Mouse (Mus musculus): ENCODE results near the gene Upk3bl.
"Not testable (repeated sequence)": the region's sequence is repeated elsewhere in the genome, so short reads cannot be mapped to it uniquely, and the experiment has no call there.

Upk3bl gene

GRCm38 (mm10) chr5:136048541-136048940 is 5.8 kb upstream of the Upk3bl start:
- DNase-seq, result not testable (repeated sequence)

- DNase-seq, result no peak
Observed at GRCm38 (mm10) chr5:136049926-136050325, 4.4 kb upstream of the Upk3bl start.

GRCm38 (mm10) chr5:136051231-136052085 is 2.8 kb upstream of the Upk3bl start:
- peak; percentile 29 for DNase-seq

- DNase-seq, result no peak
Observed at GRCm38 (mm10) chr5:136052861-136053655, 1.2 kb upstream of the Upk3bl start.

GRCm38 (mm10) chr5:136056062-136056461 is 1.8 kb downstream of the Upk3bl start:
- DNase-seq, result no peak

DNA sequence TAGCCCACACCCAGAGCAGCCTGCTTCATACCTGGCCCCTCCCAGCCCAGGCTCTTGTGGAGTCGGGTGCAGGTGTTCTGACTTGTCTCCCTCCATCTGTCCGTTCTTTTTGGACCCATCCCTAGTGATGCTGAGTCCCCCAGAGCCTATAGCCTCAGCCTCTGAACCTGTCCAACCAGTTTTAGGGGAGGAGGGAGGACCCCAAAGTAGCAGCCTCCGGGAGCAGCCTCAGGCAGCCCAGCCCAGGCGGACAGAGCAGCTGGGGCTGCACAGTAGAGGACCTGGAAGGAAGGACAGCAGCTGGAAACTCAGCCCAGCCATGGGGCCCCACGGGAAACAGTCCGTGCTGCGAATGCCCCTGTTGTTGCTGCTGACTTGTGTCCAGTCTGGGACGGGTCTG is 2.8 kb downstream of the Upk3bl start:
- DNase-seq, result no peak

DNA sequence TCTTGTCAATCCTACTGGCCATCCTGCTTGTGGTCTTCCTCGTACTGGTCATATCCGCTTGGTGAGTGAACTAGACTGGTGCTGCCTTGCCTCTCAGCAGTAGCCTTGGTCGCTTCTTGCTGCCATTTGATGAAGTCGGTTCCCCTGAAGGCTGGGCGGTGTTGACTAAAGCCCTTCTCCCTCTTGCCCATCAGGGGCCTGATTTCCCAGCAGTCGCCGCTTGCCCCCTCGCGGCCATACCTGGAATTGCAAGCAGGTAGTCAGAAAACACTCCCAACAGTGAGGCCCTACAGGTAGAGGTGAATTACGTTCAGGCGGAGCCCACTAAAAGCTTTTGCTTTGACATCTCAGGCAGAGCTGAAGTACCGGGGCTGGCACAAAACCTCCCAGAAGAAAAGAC is 7.3 kb downstream of the Upk3bl start:
- peak; percentile 73 for DNase-seq

DNA sequence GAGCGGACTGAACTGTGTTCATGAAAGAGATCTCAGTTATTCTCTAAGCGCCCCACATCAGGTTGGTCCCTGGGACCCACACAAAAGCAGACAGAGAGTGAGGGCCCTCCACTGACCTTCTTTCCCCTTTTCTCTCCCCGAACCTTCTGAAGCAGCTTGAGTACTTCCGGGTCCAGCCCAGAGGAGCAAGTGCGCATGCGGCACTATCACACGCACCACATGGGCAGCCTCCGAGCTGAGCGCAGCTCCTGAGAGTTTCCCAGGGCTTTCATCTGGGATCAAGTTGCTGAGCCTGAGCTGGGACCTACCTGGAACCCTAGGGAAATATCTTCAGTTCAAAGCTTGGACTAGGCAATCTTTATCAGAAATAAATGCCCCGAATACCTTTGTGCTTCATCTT is 9.6 kb downstream of the Upk3bl start:
- DNase-seq, result no peak

- not testable (repeated sequence) for DNase-seq
Observed at GRCm38 (mm10) chr5:136066404-136067148, 12.3 kb downstream of the Upk3bl start.

DNA sequence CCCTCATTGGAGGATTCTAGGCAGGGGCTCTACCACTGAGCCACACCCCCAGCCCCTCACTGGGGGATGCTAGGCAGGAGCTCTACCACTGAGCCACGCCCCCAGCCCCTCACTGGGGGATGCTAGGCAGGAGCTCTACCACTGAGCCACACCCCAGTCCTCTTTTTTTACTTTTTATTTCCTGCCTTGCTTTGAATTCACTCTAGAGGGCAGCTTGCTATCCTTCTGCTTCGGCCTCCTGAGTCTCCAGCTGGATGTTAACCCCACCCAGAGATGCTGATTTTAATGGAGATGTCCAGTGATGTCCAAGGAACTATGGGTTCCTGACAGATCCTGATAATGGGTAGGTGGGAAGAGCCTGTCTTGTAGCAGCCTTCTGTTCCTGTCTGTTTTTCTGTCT is 15.1 kb downstream of the Upk3bl start:
- DNase-seq, result no peak

- DNase-seq, result no peak
Observed at GRCm38 (mm10) chr5:136073051-136073450, 18.8 kb downstream of the Upk3bl start.

- DNase-seq, result no peak
Observed at GRCm38 (mm10) chr5:136073526-136073925, 19.2 kb downstream of the Upk3bl start.

DNA sequence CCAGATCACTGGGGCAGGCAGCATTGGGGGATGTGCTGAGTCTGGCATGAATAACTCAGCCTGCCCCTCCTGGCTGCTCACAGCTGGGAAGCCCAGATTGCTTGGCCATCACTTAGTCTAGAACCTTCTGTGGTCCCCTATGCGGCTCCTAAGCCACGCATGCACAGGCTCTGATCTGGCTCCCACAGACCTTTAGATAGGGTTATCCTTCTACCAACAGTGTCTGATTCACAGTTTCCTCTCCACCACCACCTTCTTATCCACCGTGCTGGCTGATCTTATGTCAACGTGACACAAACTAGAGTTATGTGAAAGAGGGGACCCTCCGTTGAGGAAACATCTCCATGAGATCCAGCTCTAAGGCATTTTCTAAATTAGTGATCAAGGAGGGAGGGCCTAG is 20.8 kb downstream of the Upk3bl start:
- DNase-seq, result no peak

- DNase-seq, result no peak
Observed at GRCm38 (mm10) chr5:136076284-136076683, 22.0 kb downstream of the Upk3bl start.

DNA sequence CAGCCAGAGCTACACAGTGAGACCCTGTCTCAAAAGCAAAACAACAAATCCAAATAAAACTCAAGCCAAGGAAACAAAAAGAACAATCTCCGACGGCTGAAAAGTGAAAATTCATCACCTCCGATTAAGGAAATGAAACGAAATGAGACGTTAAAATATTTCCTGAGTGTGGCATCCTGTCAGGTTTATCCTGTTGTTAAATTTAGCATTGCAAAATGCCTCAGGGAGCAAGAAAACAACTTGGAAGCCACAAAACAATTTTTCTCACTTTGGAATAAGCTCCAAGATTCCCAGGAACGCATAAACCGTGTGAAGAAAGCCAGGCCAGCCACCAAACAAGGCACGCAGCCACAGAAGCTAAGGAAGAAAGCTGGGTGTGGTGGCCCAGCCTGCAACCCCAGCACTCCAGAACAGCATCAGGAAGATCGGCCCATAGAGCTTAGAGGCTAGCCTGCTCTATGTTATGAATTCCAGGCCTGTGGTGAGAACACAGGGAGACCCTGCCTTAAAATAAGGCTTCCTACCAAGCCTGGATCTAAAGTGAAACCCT is 22.8 kb downstream of the Upk3bl start:
- no peak for DNase-seq

GRCm38 (mm10) chr5:136078136-136078535 is 23.8 kb downstream of the Upk3bl start:
- no peak for DNase-seq

GRCm38 (mm10) chr5:136082345-136082744 is 28.1 kb downstream of the Upk3bl start:
- no peak for DNase-seq

DNA sequence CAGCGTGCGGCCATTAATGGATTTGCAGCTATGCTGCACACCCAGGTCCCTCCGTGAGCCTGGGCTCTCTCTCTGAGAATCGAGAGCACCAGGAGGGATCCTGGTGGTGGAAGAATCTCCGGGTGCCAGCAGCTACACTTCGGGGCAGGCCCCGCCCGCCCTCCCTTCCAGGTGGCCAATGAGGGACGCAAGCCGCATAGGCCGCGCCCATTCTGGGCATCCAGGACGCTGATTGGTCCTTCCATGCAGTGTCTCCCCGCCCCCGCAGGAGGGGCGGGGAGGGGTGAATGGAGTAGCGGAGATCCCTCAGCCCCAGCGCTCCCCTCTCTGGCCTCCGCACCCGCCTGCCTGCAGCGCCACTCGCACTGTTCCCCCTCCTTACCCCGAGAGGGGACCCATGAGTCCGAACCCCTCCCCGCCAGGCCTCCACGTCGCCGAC is 29.4 kb downstream of the Upk3bl start, which contains the start of gene Rasa4:
Gene Rasa4, plus strand, starts transcription at position 248 of the 439 bp plus-strand sequence.
- peak; percentile 93 for DNase-seq

DNA sequence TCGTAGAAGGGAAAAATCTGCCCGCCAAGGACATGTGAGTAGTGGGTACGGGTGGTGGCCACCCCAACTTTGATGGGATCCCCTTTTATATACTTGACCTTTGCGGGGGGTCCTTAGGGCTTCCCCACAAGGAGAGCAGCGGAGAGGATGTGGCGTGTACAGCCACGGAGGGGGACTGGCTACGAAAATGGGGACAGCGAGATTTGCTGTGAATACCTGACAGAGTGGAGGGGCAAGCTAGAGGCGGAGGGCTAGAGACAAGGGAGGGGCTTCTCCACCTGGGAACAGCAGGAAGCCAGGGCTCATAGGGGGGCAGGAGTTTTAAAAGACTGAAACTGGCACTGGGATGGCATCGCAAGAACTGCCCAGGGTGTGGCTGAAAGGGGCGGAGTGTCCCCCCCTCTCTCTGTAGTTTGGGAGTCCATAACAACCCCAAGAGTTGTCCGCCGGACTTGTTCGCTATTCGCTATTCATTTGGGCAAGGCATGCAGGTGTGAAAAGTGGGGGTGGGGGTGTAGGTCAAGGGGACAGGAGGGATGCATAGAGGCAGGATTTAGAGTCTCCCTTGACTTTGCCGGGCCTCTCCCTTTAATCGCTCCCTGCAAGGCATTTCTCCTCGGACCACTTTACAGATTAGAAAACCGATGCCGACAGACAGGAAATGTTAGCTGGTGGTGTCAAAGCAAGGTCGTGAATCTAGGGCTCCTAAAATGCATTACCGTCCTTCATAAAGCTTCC is 30.0 kb downstream of the Upk3bl start:
- DNase-seq, result no peak

DNA sequence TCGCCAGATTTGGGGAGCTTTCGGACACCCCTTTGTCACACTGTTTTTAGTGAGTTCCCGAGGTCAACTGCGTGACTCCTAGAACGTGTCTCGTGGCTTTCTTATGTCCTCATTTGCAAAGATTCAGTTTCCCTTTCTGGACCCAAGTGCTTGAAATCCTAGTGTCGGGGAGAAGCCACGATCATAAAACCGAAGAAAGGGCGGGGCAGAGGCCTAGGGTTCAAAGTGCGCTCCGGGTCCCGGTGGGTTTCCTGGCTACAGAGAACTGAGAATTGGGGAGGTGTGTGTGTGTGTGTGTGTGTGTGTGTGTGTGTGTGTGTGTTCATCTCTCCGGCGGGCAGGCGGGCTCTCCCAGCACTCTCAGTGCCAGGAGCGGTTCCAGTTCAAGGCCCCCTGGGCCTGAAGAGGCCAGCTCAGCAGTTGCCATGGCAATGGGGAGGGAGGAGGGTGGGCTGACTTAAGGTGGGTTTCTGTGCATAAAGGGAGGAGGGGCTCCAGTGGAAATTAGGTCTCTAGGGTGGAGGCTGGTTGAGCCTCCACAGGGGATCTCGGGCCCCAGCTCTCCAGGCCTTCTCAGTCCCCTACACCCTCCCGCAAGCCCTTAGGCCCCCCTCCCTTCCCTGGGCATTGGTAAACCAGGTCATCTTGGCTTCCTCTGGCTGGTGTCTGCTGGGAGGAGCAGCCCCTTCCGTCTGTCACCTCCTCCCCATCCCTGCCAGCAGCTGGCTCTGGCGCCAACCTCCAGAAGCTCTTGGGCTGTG is 30.8 kb downstream of the Upk3bl start:
- DNase-seq, result no peak

GRCm38 (mm10) chr5:136086290-136086689 is 32.0 kb downstream of the Upk3bl start:
- DNase-seq, result no peak
